Mouse (Mus musculus): ENCODE measurements around the gene Pard6b. TPM values are rescaled to one million over a fixed set of nuclear protein-coding genes. Genes with fewer than 3 reads are reported as not detected.

Gene Pard6b
- total RNA-seq (2014; rRNA removed) (6.6 and 6.8 TPM in 2 replicates), polyA plus RNA-seq (2015; fragmentation: Nextera tagmentation; extraction: Ambion mirVana) (3.9 and 5.1 TPM in 2 replicates)

- no peaks in the 10 kb centered on the region for H3K9me3 ChIP-seq (ENCODE audit: low read length)
- WGBS = under 1% methylated on average over 90 of the region's 110 CpGs
These were observed at the start of gene Pard6b for GRCm38 (mm10) chr2:168080431-168081246. Pard6b (plus strand) TSS chr2:168081004.

DNA sequence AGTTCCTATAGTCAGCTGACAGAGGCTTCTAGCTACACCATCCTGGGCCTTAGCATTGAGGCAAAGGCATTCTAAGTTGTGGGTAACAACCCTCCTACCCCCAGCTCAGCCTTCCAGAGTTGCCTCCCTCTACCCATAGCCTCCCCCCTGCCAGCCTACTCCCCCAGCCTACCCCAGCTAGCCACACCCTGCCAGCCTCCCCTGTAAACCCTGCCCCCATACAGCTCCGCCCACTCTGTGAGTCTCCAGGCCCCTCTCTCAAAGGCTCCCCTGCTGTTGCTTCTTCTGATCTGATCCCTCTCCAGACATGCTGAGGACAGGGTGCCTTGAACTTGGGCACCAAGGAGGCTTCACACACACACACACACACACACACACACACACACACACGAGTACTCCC is 49.0 kb upstream of the Pard6b start:
- Histone ChIP-seq H3K36me3 (ENCODE audit: insufficient read depth, low read length) (no peaks in the 10 kb centered on the region), H3K4me1 (ENCODE audit: insufficient read depth, low read length) (no peaks in the 10 kb centered on the region), H3K4me2 (ENCODE audit: low read depth, low read length, poor library complexity, severe bottlenecking) (no peak overlapping the region), H3K27ac (ENCODE audit: low read depth, low read length) (no peak overlapping the region), H3K9ac (replicated peaks; ENCODE audit: low read length, poor library complexity, severe bottlenecking) (no peak overlapping the region), H3K4me3 (ENCODE audit: low read depth, low read length) (no peak overlapping the region), H3K9me3 (ENCODE audit: low read length) (no peaks in the 10 kb centered on the region), H3K27me3 (ENCODE audit: insufficient read depth, low read length) (no peaks in the 10 kb centered on the region)
- ATAC-seq (ENCODE audit: low FRiP score) (no peak), DNase-seq (ENCODE audit: low spot score) (no peak)
- 77% methylated on average over 2 of the region's 2 CpGs for WGBS
- TF ChIP-seq CTCF (IDR thresholded peaks at IDR 0.05) = no peak

More at GRCm38 (mm10) chr2:168080431-168081246, at the start of gene Pard6b:
- ATAC-seq (ENCODE audit: low FRiP score) (peak; percentile 95), DNase-seq (ENCODE audit: low spot score) (peak; percentile 98)
- Histone ChIP-seq H3K36me3 (ENCODE audit: insufficient read depth, low read length) (no peaks in the 10 kb centered on the region), H3K27me3 (ENCODE audit: insufficient read depth, low read length) (0 out of 2 replicates have a peak, but pooled peaks cover 4% of the 10 kb centered on the region), H3K9ac (replicated peaks; ENCODE audit: low read length, poor library complexity, severe bottlenecking) (peak within 1 kb of the TSS; percentile 78), H3K4me2 (ENCODE audit: low read depth, low read length, poor library complexity, severe bottlenecking) (peak within 1 kb of the TSS; percentile 88), H3K4me1 (ENCODE audit: insufficient read depth, low read length) (peaks cover 5% of the 10 kb centered on the region), H3K4me3 (ENCODE audit: low read depth, low read length) (peak within 1 kb of the TSS; percentile 76), H3K27ac (ENCODE audit: low read depth, low read length) (peak within 1 kb of the TSS; percentile 95)
- TF ChIP-seq CTCF (IDR thresholded peaks at IDR 0.05) = no peak

- DNase-seq (ENCODE audit: low spot score) (no peak), ATAC-seq (ENCODE audit: low FRiP score) (no peak)
- 66% methylated on average over 10 of the region's 10 CpGs for WGBS
- Histone ChIP-seq H3K4me3 (ENCODE audit: low read depth, low read length) (no peak overlapping the region), H3K9me3 (ENCODE audit: low read length) (no peaks in the 10 kb centered on the region), H3K4me1 (ENCODE audit: insufficient read depth, low read length) (no peaks in the 10 kb centered on the region), H3K27ac (ENCODE audit: low read depth, low read length) (no peak overlapping the region), H3K27me3 (ENCODE audit: insufficient read depth, low read length) (no peaks in the 10 kb centered on the region), H3K4me2 (ENCODE audit: low read depth, low read length, poor library complexity, severe bottlenecking) (no peak overlapping the region), H3K36me3 (ENCODE audit: insufficient read depth, low read length) (no peaks in the 10 kb centered on the region), H3K9ac (replicated peaks; ENCODE audit: low read length, poor library complexity, severe bottlenecking) (no peak overlapping the region)
- no peak for TF ChIP-seq CTCF (IDR thresholded peaks at IDR 0.05)
These were observed 46.9 kb upstream of the Pard6b start for GRCm38 (mm10) chr2:168033905-168034304.

GRCm38 (mm10) chr2:168035907-168036306 is 44.9 kb upstream of the Pard6b start:
- no peak for TF ChIP-seq CTCF (IDR thresholded peaks at IDR 0.05)
- no peaks in the 10 kb centered on the region for H3K27me3 ChIP-seq (ENCODE audit: insufficient read depth, low read length)
- 85% methylated on average over 6 of the region's 6 CpGs for WGBS
- ATAC-seq (ENCODE audit: low FRiP score) = no peak
- no peak overlapping the region for H3K4me3 ChIP-seq (ENCODE audit: low read depth, low read length)
- H3K36me3 ChIP-seq (ENCODE audit: insufficient read depth, low read length) = no peaks in the 10 kb centered on the region
- no peak overlapping the region for H3K9ac ChIP-seq (replicated peaks; ENCODE audit: low read length, poor library complexity, severe bottlenecking)
- H3K27ac ChIP-seq (ENCODE audit: low read depth, low read length) = no peak overlapping the region
- no peaks in the 10 kb centered on the region for H3K4me1 ChIP-seq (ENCODE audit: insufficient read depth, low read length)
- no peak for DNase-seq (ENCODE audit: low spot score)
- no peaks in the 10 kb centered on the region for H3K9me3 ChIP-seq (ENCODE audit: low read length)
- no peak overlapping the region for H3K4me2 ChIP-seq (ENCODE audit: low read depth, low read length, poor library complexity, severe bottlenecking)

DNA sequence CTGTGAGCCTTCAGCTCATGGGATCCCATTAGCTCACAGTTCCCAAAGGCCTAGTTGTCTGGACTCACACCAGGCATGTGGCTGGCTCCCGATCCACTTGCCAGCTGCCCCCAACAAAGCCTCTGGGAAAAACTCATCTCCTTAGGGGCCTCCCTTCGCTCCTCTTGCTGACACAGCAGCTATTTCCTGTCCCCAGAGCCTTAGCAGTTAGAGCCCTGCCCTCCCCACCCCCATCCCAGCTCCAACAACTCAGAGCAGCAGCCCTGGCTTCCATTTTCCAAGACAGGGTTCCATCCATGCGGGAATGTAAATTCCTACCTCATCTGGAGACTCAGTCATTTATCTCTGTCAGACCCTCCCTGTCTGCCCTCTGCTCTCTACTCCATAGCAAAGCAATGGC is 43.7 kb upstream of the Pard6b start:
- no peak overlapping the region for H3K9ac ChIP-seq (replicated peaks; ENCODE audit: low read length, poor library complexity, severe bottlenecking)
- WGBS = 59% methylated on average over 3 of the region's 3 CpGs
- H3K4me1 ChIP-seq (ENCODE audit: insufficient read depth, low read length) = no peaks in the 10 kb centered on the region
- no peaks in the 10 kb centered on the region for H3K9me3 ChIP-seq (ENCODE audit: low read length)
- H3K4me3 ChIP-seq (ENCODE audit: low read depth, low read length) = no peak overlapping the region
- DNase-seq (ENCODE audit: low spot score) (no peak), ATAC-seq (ENCODE audit: low FRiP score) (no peak)
- no peak overlapping the region for H3K27ac ChIP-seq (ENCODE audit: low read depth, low read length)
- no peaks in the 10 kb centered on the region for H3K36me3 ChIP-seq (ENCODE audit: insufficient read depth, low read length)
- H3K27me3 ChIP-seq (ENCODE audit: insufficient read depth, low read length) = no peaks in the 10 kb centered on the region
- no peak for TF ChIP-seq CTCF (IDR thresholded peaks at IDR 0.05)
- no peak overlapping the region for H3K4me2 ChIP-seq (ENCODE audit: low read depth, low read length, poor library complexity, severe bottlenecking)

- no peak for ATAC-seq (ENCODE audit: low FRiP score)
- WGBS = 35% methylated on average over 3 of the region's 3 CpGs
These were observed 40.1 kb upstream of the Pard6b start for GRCm38 (mm10) chr2:168040751-168041150.

More at GRCm38 (mm10) chr2:168040751-168041150, 40.1 kb upstream of the Pard6b start:
- DNase-seq (ENCODE audit: low spot score) = no peak
- no peak overlapping the region for H3K4me3 ChIP-seq (ENCODE audit: low read depth, low read length)
- H3K9ac ChIP-seq (replicated peaks; ENCODE audit: low read length, poor library complexity, severe bottlenecking) = no peak overlapping the region
- no peaks in the 10 kb centered on the region for H3K36me3 ChIP-seq (ENCODE audit: insufficient read depth, low read length)
- no peak overlapping the region for H3K4me2 ChIP-seq (ENCODE audit: low read depth, low read length, poor library complexity, severe bottlenecking)
- H3K9me3 ChIP-seq (ENCODE audit: low read length) = no peaks in the 10 kb centered on the region
- H3K27ac ChIP-seq (ENCODE audit: low read depth, low read length) = no peak overlapping the region
- TF ChIP-seq CTCF (IDR thresholded peaks at IDR 0.05) = no peak
- H3K27me3 ChIP-seq (ENCODE audit: insufficient read depth, low read length) = no peaks in the 10 kb centered on the region
- no peaks in the 10 kb centered on the region for H3K4me1 ChIP-seq (ENCODE audit: insufficient read depth, low read length)

Measured in midbrain, postnatal 0 days (tissue).